Mouse (Mus musculus): ENCODE data around the gene Eln.

DNA sequence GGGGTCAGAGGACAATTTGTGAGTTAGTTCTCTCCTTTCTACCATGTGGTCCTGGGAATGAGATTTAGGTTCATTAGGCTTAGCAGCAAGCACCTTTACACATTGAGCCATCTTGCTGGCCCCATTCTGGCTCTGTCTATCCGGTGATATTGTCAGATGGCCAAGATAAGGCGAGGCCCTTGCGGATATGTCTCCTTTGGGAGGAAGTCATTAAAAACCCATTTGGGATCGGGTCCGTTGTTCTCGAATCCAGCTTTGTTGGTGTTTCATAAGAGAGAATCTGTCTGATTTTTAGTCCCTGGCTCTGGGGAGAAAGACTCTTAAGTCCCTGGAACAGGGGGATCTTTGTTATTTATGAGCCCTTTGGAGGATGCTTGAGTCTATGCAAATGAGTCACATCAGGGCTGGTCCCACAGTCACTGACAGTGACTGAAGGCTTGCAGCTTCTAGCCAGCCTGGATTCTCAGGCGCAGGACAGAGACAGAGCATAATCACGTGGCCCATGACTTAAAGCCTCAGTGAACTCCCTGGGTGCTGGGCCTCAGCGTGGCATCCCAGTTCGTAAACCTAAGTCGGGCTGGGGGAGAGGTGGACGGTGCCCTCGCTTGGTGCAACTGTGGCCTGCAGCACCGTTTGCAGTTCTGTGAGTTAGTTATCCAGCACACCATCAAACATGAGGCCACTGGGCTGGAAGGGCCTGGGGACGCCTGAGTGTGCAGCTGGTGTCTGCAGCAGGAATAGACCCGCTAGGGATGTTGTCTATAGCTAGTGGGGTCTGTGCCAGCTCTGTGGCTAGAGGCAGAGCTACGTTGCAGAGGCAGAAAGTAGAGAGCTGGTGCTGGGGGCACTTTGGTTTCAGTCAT lies 75.6 kb downstream of the Eln start:
- TF ChIP-seq CTCF (IDR thresholded peaks at IDR 0.05; ENCODE audit: low read depth) (no peak), EP300 (IDR thresholded peaks at IDR 0.05; ENCODE audit: low read depth) (no peak)
